Mouse (Mus musculus) erythroblast, embryonic 14.5 days (primary cell): ENCODE results near the gene Uggt2.

Experiments
- GATA1 ChIP-seq: IDR thresholded peaks from 2 replicates; pipeline ENCODE4 v1.6.1; 2012; ENCODE audit warnings: low read length, inconsistent platforms, mixed read lengths
- TAL1 ChIP-seq: IDR thresholded peaks from 3 replicates; pipeline ENCODE4 v1.6.1; 2012; ENCODE audit warnings: low read length, inconsistent platforms, mixed read lengths

GRCm38 (mm10) chr14:118958010-118958409, 141.2 kb downstream of the Uggt2 start:
- no peak for TF ChIP-seq GATA1
- TF ChIP-seq TAL1, result no peak
